Comparison of ENCODE assay signal across 11 mouse cellular contexts in genomic region chr16:90625301-90626034, GRCm38 (mm10).
A peak's percentile ranks its signal among the peaks of the same experiment; 100 is the strongest.
DNase-seq lines count a peak whose midpoint lies in the region; ATAC-seq and TF ChIP-seq lines count a peak whose summit lies in the region.
"Had no signal": no experiment of that assay in that cellular context is flagged by ENCODE, and none has a peak within 500 bp of the region (broad histone marks: within the 10 kb centered on the region; RNA-seq: fewer than 3 reads in every experiment).

No protein-coding gene starts in this region.

- no peak overlapping the region for H3K4me3 ChIP-seq in kidney, embryonic 16.5 days (ENCODE audit: low read length)
- H3K4me3 ChIP-seq in embryonic facial prominence, embryonic 13.5 days, result no peak overlapping the region
- H3K4me3 ChIP-seq in limb, embryonic 14.5 days (replicated peaks; ENCODE audit: low read length), result no peak overlapping the region
- no peak overlapping the region for H3K4me3 ChIP-seq in stomach, embryonic 14.5 days (ENCODE audit: low read depth, low read length)
- H3K4me3 ChIP-seq: liver, embryonic 13.5 days; midbrain, embryonic 12.5 days had no signal

- TF ChIP-seq POLR2A in limb, embryonic 14.5 days (IDR thresholded peaks at IDR 0.05; ENCODE audit: borderline replicate concordance, extremely low read depth, insufficient read depth, insufficient read length), result no peak

- H3K27ac ChIP-seq in kidney, embryonic 16.5 days (ENCODE audit: low read length), result peak overlapping the region; percentile 48; the same call in 1 of the 2 replicates
- H3K27ac ChIP-seq in embryonic facial prominence, embryonic 13.5 days, result peak overlapping the region; percentile 63
- H3K27ac ChIP-seq in limb, embryonic 14.5 days (replicated peaks; ENCODE audit: low read depth, low read length), result peak overlapping the region; percentile 49; the same call in 1 of the 2 replicates
- peak overlapping the region; percentile 23 for H3K27ac ChIP-seq in stomach, embryonic 14.5 days (ENCODE audit: low read length)
- H3K27ac ChIP-seq: liver, embryonic 13.5 days; midbrain, embryonic 12.5 days had no signal

- 59% methylated on average over 16 of the region's 16 CpGs for WGBS in kidney, embryonic 16.5 days
- 49% methylated on average over 16 of the region's 16 CpGs for WGBS in embryonic facial prominence, embryonic 13.5 days
- WGBS in limb, embryonic 14.5 days, result 55% methylated on average over 16 of the region's 16 CpGs
- 50% methylated on average over 16 of the region's 16 CpGs for WGBS in stomach, embryonic 14.5 days

- H3K9ac ChIP-seq in kidney, embryonic 16.5 days (replicated peaks; ENCODE audit: low read length), result no peak overlapping the region
- H3K9ac ChIP-seq in embryonic facial prominence, embryonic 13.5 days, result no peak overlapping the region
- no peak overlapping the region for H3K9ac ChIP-seq in limb, embryonic 14.5 days (ENCODE audit: low read depth, low read length, severe bottlenecking)
- no peak overlapping the region for H3K9ac ChIP-seq in stomach, embryonic 14.5 days (replicated peaks; ENCODE audit: low read depth, low read length)
- H3K9ac ChIP-seq: liver, embryonic 13.5 days; midbrain, embryonic 12.5 days had no signal

- ATAC-seq in kidney, embryonic 16.5 days (ENCODE audit: low FRiP score, low TSS enrichment), result no peak
- no peak for ATAC-seq in embryonic facial prominence, embryonic 13.5 days (ENCODE audit: insufficient number of reproducible peaks, insufficient read depth, low FRiP score, low TSS enrichment, low read depth)
- ATAC-seq in limb, embryonic 14.5 days (ENCODE audit: low FRiP score, low read depth), result no peak
- no peak for ATAC-seq in stomach, embryonic 14.5 days (ENCODE audit: insufficient number of reproducible peaks, insufficient read depth, low FRiP score, low read depth)
- ATAC-seq: Patski had no signal

- peaks cover 40% of the 10 kb centered on the region for H3K4me1 ChIP-seq in kidney, embryonic 16.5 days (ENCODE audit: insufficient read depth, low read length)
- peaks cover 79% of the 10 kb centered on the region for H3K4me1 ChIP-seq in embryonic facial prominence, embryonic 13.5 days
- H3K4me1 ChIP-seq in limb, embryonic 14.5 days (ENCODE audit: control insufficient read depth, insufficient read depth, low read length), result peaks cover 72% of the 10 kb centered on the region
- H3K4me1 ChIP-seq in stomach, embryonic 14.5 days (ENCODE audit: control insufficient read depth, insufficient read depth, low read length), result peaks cover 49% of the 10 kb centered on the region
- H3K4me1 ChIP-seq: liver, embryonic 13.5 days had no signal

- no peak overlapping the region for H3K4me2 ChIP-seq in kidney, embryonic 16.5 days (replicated peaks; ENCODE audit: low read depth, low read length)
- H3K4me2 ChIP-seq in embryonic facial prominence, embryonic 13.5 days, result no peak overlapping the region
- H3K4me2 ChIP-seq in limb, embryonic 14.5 days (replicated peaks; ENCODE audit: low read depth, low read length, severe bottlenecking), result no peak overlapping the region
- H3K4me2 ChIP-seq in stomach, embryonic 14.5 days (replicated peaks; ENCODE audit: low read depth, low read length), result no peak overlapping the region
- H3K4me2 ChIP-seq: liver, embryonic 13.5 days; midbrain, embryonic 12.5 days had no signal

- H3K9me3 ChIP-seq in kidney, embryonic 16.5 days (ENCODE audit: low read length), result no peaks in the 10 kb centered on the region
- H3K9me3 ChIP-seq in embryonic facial prominence, embryonic 13.5 days, result 0 out of 2 replicates have a peak, but pooled peaks cover 4% of the 10 kb centered on the region
- H3K9me3 ChIP-seq in limb, embryonic 14.5 days (ENCODE audit: control insufficient read depth, low read length), result no peaks in the 10 kb centered on the region
- no peaks in the 10 kb centered on the region for H3K9me3 ChIP-seq in stomach, embryonic 14.5 days (ENCODE audit: control insufficient read depth, low read depth, low read length)
- H3K9me3 ChIP-seq: liver, embryonic 13.5 days; midbrain, embryonic 12.5 days had no signal

- no peaks in the 10 kb centered on the region for H3K27me3 ChIP-seq in kidney, embryonic 16.5 days (ENCODE audit: insufficient read depth, low read length)
- H3K27me3 ChIP-seq in embryonic facial prominence, embryonic 13.5 days, result no peaks in the 10 kb centered on the region
- H3K27me3 ChIP-seq in limb, embryonic 14.5 days (ENCODE audit: control insufficient read depth, insufficient read depth, low read length), result no peaks in the 10 kb centered on the region
- no peaks in the 10 kb centered on the region for H3K27me3 ChIP-seq in stomach, embryonic 14.5 days (ENCODE audit: control insufficient read depth, insufficient read depth, low read length)
- H3K27me3 ChIP-seq: liver, embryonic 13.5 days; Patski had no signal

- DNase-seq in kidney, adult 8-10 months, result no peak
- DNase-seq in limb, embryonic 14.5 days (ENCODE audit: low spot score), result no peak
- no peak for DNase-seq in layer of hippocampus, adult 9-10 months (ENCODE audit: low spot score)
- no peak for DNase-seq in urinary bladder, adult 18-20 months (ENCODE audit: low spot score in 2 of 2)
- DNase-seq: adrenal gland, adult 2 months; liver, embryonic 13.5 days had no signal

- H3K36me3 ChIP-seq in kidney, embryonic 16.5 days (ENCODE audit: insufficient read depth, low read length), result no peaks in the 10 kb centered on the region
- H3K36me3 ChIP-seq in embryonic facial prominence, embryonic 13.5 days, result no peaks in the 10 kb centered on the region
- H3K36me3 ChIP-seq in limb, embryonic 14.5 days (ENCODE audit: control insufficient read depth, insufficient read depth, low read length), result no peaks in the 10 kb centered on the region
- H3K36me3 ChIP-seq in stomach, embryonic 14.5 days (ENCODE audit: control insufficient read depth, insufficient read depth, low read length), result no peaks in the 10 kb centered on the region
- H3K36me3 ChIP-seq: liver, embryonic 13.5 days; midbrain, embryonic 12.5 days had no signal
